Mouse (Mus musculus) kidney, postnatal 10 days (tissue): ENCODE measurements around the gene 9030612E09Rik.

Experiments used
- DNase-seq: peaks from one replicate; pipeline ENCODE4 v3.0.0; 2021; ENCODE audit warnings: mixed read lengths

The 9030612E09Rik gene

DNA sequence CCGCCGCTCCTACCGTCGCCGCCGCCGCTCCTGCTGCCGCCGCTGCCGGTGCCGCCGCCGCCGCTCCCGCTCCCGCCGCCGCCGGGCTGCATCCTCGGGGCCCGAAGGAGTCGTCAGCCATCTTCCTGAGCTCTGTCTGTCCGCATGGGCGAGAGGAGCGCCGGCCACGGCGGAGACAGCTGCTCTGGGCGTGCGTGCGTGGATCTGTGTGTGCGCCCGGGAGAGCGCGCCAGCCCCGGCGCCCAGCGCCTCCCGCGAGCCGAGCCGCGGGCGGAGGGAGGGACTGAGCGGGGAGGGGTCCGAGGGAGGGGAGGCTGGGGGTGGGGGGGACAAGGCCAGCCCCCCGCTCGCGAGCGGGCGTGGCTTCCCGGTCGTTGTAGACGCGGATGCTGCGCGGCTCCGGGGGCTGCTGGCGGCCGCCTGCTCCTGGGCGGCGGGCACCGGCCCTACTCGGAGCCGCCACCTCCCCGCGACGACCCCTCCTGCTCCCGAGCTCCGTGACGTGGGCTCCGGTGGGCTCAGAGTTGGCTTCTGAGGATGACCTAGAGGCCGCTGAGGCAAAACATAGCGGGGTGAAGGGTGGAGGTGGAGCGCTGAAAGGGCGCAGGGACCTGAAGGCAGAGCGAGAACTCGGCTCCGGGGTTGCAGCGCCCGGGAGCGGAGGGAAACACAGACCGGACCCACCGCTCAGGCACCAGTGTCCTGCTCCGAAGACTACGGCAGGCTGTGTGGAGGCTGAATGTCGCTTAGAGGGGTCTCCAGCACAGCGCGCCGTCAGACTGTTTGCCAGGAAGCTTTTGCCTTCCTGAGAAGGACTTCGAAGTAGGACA is at the start of gene 9030612E09Rik, which contains the start of gene Sobp:
TSS of gene 9030612E09Rik (plus strand) at position 379 of the 830 bp plus-strand sequence.
TSS of gene Sobp (minus strand) at position 205 of the 830 bp plus-strand sequence.
- peak; percentile 72 for DNase-seq

DNA sequence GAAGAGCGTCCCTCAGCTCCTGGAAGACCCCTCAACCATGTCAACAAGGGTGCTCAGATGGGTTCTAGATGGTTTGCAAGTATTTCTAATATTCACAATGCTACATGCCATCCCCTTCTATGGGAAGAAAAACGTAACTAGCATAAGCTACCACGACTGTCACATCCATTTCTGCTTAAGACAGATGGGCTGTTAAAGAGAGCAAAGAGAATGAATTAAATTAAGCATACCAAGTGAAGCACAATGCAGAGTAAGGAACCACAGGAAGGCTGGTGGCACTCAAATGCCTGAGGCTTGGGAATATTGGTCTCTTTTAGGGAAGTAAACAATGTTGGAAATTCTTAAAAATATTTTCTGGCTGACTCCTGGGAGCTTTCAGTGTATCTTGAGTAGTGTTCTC is 45.8 kb upstream of the 9030612E09Rik start:
- no peak for DNase-seq

DNA sequence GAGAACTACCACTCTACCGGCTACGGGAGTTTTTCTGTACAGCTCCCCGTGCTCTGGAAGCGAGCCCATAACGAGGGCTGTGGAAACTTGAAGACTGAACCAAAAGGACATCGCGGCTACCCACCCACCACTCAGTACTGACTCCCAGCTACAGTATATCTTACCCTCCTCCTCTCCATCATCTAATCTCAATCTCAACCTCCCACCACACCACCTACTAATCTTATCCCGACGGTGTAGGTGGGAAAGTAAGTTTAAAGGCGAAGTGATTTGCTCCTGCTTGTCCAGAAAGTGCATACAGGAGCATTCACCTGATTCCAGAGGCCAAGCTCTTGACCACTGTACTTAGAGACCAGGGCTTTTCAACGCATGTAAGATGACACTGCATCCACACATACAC is 40.5 kb upstream of the 9030612E09Rik start:
- DNase-seq, result no peak

DNA sequence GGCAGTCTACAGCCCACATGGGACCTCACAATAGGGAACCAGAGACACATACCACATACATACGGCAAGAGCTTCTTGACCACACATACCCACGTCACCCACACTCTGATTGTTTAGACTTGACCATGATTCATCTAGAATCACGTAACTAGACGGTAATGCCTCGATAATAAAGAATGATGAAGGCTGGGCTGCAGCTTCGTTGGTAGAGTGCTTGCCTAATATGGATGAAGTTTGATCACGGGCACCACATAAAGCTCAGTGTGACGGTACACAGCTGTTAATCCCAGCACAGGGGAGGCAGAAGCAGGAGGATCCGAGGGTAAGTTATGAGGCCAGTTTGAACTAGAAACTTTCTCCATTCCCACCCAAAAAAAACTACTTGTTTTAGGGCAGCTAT is 31.3 kb upstream of the 9030612E09Rik start:
- DNase-seq, result no peak

DNA sequence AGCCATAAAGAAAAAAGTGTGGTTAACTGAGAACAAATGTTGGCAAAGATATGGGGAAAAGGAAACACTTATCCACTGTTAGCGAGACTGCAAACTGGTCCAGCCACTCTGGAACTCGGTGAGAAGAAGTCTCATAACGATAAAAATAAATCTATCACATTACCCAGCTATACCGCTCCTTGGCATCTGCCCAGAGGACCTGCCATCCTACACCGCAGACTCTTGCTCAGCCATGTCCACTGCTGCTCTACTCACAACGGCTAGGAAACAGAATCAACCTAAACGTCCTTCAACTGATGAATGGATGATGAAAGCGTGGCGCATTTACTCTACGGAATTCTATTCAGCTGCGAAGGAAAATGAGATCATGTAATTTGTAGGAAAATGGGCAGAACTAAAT is 26.0 kb upstream of the 9030612E09Rik start:
- DNase-seq, result no peak

DNA sequence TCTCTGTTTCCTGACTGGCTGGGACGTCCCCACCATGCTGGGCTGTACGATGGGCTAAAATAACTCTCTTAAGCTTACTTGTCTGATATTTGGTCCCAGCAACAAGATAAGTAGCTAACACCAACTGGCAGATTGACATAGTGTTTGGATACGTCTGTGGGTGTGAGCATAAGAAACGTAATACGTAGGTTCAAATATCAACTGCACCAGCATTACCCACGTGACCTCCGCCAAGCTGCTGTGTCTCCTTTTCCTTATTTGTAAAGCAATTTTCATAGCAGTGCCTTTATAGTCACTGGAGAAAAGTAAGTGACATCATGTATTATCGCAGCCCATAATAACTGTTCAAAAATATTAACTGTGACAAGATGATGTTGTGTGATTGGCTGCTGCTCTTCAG is 21.9 kb upstream of the 9030612E09Rik start:
- DNase-seq, result no peak

DNA sequence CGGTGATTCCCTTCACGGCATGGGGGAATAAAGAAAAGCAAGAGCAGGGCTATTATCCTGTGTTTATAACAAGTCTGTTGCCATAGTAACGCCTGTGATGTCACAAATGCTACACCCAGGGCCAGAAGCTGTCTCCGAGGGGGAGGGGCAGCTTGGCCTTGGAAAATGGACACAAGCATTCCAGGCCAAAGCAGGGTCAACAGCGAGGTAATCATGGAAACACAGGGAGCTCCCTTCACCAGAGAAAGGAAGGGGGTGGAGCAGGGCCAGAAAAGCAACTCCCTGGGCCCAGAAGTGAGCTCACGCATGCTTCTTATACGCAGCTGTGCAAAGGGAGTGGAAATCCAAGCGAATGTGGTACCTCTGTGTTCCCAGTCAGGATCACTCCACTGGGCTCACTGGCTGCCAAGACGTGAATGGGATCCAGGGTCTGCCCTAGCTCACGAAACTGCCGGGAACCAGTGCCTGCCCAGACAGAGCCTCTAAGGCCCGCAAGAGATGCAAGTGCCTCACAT is 19.4 kb upstream of the 9030612E09Rik start:
- peak; percentile 74 for DNase-seq

DNA sequence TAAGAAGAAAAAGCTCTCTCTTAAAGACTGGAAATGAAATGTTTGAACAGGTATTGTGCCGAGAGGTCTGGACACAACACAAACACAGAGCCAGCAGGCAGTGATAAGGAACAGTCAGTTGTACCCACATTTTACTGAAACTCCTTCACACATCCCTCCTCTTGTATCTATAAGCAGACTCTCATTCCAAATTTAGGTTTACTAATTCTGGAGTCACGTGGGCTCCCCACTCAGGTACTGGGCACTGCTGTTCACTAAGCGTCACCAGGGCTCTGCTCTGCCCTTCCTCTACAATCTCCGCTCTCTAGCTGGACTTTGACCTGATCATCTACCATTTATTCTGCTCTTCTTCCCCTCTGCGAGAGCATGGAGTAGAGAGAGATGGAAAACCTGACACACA is 15.6 kb upstream of the 9030612E09Rik start:
- no peak for DNase-seq

DNA sequence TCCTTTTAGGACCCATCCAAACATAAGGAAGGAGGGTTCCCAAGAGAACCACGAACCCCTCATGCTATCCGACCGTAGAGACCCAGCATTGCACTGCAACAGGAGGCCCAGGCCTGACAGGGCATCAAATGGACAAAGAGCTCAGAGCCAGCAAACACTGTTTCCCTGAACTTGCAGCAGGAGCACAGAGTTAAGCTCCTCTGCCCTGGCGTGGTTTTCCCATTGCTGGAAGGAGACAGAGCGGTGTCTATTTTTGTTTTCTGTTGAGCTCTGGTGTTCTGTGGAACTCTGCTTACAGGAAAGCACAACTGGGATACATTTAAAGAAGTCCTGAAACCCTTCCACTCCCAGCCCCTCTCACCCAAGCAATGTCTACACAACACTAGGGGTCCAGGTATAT is 15.2 kb upstream of the 9030612E09Rik start:
- no peak for DNase-seq

DNA sequence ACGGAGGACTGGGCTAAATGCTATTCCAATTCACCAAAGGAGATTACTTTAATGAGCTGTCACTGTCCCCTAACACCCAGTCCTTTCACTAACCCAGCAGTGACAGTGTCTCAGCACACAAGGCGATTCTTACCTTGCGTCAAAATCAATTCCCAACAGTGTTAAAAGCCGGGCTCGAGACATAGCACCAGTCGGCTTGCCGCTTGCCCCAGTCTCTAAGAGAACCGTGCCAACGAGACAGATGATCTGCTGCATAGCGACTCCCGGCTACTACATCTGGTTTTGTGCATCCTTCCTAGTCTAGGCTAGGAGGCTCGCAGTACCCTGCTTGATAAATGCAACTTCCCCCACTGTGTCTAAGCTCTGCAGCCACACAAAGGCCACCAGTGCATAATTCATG is 12.2 kb upstream of the 9030612E09Rik start:
- DNase-seq, result no peak

DNA sequence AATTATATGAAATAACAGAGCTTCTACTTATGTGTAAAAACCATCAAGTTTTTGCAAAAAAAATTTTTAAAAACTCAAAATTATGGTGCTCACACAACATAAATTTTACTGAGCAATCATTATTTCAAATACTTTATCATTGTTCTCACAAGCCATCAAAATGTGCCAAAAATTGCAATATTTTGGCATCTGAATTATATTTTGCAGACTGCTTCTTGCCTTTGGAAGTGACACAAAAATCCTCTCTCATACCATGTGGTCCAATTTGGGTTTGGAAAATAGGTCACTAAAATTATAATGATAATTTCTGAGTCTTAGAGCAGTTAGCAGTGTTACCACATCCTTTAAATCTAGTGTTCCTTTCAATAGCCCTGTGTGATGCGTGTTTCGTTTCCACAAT is 10.1 kb upstream of the 9030612E09Rik start:
- DNase-seq, result no peak

DNA sequence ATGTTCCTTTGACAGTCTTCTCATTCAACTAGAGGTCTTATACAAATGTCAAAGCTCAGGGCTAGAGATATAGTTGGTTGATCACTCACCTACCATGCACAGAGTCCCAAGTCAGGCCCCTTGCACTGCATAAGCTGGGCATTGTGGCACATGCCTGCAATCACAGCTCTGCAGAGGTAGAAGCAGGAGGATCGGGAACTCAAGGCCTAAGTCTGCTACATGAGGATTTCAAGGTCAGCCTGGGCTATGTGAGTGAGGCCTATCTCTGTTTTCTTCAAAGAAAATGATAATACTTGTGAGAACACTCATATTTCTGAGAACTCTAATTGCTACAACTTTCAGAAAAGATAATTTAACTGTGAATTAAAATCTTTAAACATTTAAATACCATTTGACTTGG is 8.4 kb upstream of the 9030612E09Rik start:
- DNase-seq, result no peak

DNA sequence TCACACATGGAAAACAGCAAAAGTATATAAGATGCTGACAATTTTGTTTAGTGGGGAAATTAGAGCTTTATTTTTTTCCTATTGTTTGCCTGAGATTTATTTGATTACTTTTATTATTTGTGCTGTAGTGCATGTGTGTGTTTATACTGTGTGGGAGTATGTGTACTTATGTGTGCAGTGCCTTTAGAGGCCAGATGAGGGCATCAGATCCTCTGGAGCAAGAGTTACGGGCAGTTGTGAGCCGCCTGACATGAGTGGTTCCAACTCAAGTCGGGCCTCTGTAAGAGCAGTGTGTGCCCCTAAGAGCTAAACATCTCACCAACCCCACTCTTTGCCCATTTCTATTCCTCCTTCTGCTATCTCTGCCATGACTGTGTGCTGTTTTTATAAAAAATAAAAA is 7.7 kb upstream of the 9030612E09Rik start:
- DNase-seq, result no peak

DNA sequence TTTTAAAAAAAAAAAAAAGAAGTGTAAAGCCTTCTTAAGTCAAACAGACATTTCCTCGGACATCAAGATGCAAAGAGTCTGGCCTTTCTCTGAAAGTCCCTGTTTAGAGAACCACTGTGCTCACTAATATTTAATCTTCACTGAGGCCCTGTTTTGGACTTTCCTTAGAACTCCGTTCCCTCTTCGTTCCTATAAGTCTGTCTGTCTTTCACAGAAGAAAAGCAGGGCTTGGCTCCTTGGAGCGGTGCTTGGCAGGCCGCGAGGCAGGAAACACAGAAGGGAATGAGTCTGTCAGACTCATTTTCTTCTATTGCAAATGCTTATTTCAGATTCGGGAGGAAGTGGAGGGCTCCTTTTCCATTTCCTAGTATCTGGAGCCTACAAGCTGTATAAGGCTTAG is 5.7 kb upstream of the 9030612E09Rik start:
- DNase-seq, result no peak

DNA sequence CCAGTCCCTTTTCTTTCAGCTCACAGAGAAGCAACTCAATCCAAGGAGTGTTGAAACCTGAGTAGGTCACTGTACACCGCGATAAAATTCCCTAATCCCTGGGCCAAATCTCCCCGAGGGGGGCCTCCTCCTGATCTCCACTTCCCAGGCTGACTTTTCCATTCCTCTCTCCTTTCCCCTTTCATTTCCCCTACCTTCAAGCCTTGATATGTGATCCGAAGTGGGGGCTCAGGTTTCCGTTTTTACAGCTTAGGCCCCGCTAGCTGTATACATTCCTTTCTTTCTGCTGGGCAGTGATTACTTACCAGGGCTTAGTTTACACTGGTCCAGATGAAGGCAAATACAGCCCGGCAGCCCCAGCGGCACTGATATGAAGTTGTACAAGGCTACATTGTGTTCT is 3.4 kb upstream of the 9030612E09Rik start:
- DNase-seq, result no peak

DNA sequence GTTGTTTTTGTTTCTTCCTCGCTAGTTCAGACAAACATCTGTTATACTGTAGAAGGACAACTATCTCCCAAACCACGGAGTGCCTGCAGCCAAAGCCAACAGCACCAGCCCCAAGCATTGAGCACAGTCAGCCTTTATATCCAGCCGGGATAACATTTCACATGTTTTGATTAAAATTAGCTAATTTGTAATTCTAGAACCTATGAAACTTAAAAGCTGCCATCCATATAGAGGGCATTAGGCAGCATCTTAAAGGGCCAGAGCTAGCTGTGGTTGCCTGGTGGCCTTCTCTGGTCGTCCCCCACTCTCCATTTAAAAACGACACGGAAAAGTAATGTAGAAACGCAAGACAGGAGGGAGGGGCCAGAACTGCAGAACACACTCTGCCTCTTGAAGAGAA is 2.4 kb upstream of the 9030612E09Rik start:
- DNase-seq, result no peak

DNA sequence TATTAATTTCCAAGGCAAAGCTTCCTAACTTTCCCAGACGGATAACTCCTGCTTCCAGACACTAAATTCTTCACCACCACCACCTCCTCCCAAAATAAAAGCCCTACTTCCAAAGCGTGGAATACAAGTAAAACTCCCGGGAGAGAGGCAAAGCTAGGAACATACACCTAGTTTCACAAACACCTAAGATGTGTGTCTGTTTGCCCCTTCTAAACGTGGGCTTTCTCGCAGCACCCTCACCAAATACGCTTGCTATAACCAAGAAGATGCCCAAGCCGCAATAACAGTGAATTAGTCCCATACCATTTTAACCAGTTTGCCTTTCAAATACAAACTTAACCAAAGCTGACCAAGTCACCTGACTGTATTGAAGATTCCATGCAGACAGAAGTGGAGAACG is 1.9 kb upstream of the 9030612E09Rik start:
- DNase-seq, result no peak

DNA sequence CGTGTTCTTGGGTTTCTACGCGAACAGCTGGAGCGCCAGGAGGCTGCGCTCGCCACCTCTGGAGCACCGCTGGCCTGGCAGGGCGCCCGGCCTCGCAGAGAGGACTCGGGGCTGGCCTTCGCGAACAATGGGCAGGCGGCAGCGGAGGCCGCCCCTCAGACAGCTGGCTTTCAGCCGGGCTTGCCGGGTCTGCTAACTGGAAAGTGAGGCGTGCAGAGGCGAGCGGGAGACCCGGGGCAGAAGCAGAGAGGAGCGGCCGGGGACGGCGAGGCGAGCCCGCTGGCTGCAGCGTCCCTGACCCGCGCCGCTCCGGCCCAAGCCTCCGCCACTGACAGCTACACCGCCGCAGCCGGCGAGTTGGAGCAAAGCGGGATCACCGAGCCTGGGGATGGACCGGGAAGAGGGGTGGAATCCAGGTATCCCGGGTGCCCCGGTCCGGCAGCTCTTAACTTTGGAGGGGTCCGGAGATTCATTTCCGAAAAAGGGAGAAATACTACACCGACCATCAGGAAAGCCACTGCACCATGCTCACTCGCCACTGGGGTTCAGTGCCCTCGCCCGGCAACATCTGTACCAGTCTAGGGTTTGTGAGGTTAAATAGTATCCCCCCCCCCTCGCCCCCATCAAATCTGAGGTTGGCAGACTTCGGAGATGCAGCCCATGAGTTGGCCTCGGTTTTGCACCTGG is 1.2 kb upstream of the 9030612E09Rik start:
- peak; percentile 82 for DNase-seq

DNA sequence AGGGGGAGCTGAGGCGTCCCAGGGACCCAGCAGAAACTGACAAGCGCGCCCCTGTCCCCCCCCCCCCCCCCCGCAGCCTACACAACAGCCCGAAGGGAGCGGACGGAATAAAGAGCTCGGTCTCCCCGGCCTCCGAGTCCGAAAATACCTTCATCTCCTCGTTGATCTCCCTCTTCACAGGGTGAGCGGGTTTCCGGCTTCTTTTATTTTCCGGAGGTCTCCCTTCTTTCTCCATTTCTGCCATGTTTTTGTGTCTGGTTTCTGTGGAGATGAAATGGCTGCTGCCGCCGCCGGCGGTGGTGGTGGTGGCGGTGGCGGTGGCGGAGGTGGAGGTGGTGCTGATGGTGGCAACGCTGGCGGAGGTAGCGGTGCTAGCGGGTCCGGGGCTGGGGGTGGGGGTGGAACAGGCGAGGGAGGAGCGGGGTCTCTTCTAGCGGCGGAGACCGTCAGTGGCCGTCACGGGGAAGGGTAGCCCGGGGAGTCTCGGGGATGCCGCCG is 627 bp upstream of the 9030612E09Rik start:
- DNase-seq, result no peak

DNA sequence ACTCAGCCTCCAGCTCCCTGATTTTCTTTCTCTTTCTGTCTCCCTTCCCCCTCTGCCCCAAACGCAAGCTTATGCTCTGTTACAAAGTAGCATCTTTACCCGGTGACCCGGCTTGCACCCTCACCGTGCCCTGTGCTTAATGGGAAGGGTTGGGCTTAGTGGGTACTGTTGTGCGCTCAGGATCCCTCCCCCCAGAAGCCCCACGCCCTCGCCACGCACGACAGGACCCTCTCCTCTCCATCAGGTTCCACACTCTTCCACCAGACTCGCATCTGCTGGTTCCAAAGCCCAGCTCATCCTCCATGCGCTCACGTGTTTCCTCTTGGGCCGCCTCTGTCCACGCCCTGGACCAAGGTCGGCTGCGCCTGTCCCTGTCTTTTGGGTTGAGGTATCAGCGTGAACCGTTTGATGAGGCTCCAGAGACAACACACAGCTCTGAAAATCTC is 675 bp downstream of the 9030612E09Rik start:
- no peak for DNase-seq

DNA sequence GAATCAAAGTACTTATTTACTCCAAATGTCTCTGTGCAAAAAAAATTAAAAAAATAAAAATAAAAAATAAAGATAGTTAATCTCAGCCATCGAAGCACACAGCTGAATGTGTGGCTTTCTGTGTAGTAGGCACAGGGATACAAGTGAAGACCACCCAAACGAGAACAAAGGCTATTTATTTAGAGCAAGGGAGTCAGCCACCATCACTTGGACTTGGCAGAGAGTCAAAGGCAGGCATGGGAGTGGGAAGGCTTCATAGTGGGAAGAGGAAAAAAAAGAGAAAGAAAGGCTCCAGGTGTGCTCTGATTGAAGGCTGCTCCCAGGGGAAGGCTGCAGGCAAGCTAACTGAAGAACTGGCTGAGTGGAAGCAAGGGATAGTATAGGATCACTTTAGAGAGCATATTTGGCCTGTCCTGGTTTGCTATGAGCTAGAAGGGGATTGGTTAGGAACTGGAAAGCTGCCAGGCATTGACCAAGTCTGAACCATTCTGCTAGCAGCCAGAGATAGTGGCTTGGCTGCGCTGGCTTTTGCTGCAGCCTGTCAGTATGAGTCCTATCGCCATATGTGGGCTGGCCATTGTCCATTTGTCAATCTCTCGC is 5.9 kb downstream of the 9030612E09Rik start:
- DNase-seq, result no peak

DNA sequence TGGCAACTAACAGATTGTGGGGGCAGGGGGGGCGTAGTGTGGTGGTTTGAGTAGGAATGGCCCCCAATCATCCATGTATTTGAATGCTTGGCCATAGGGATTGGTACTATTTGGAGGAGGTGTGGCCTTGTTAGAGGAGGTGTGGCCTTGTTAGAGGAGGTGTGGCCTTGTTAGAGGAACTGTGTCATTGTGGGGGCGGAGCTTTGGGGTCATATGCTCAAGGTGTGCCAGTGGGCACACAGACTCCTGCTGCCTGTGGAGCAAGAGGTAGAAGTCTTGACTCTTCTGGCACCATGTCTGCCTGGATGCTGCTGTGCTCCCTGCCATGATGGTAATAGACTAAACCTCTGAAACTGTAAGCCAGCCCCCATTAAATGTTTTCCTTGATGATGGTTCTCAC is 25.7 kb downstream of the 9030612E09Rik start:
- DNase-seq, result no peak

DNA sequence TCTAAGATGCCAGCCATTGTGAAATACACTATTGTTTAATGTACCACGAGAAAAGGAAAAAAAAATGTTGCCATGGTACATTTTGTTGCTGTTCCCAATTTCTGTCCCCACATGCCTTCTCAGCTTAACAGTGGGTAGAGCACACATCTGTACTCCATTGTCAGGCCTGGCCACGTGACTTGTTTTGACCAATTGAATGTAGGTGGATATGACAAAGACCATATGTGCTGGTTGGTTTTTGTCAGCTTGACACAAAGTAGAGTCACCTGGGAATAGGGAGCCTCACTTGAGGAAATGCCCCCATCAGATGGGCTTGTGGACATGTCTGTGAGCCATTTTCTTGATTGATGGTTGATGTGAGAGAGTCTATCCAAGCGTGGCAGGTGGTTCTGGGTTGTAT is 29.4 kb downstream of the 9030612E09Rik start:
- DNase-seq, result no peak
